Comparison of ENCODE assay signal across 20 mouse cellular contexts in genomic region chr14:57259341-57259740, GRCm38 (mm10).
"Had no signal": no experiment of that assay in that cellular context is flagged by ENCODE, and none has a peak within 500 bp of the region (broad histone marks: within the 10 kb centered on the region; RNA-seq: fewer than 3 reads in every experiment).

No protein-coding gene starts in this region.

- ATAC-seq: intestine, postnatal 0 days; liver, embryonic 12.5 days had no signal

- H3K27me3 ChIP-seq: liver, embryonic 12.5 days; liver, embryonic 15.5 days; lung, embryonic 15.5 days; megakaryocyte, embryonic 14.5 days; neural tube, embryonic 12.5 days; neural tube, embryonic 15.5 days; stomach, embryonic 15.5 days had no signal

- H3K4me1 ChIP-seq: liver, embryonic 12.5 days; liver, embryonic 15.5 days; lung, embryonic 15.5 days; midbrain, embryonic 10.5 days; neural tube, embryonic 12.5 days; neural tube, embryonic 15.5 days; stomach, embryonic 15.5 days had no signal

- DNase-seq: kidney, postnatal 10 days; layer of hippocampus, postnatal 36 days; lung, adult 18-20 months; lung, postnatal 10 days; lung, postnatal 36 days; midbrain, embryonic 14.5 days; right cerebral cortex, adult 18-20 months; right cerebral cortex, postnatal 14 days; right cerebral cortex, postnatal 4 days; spleen, adult 18-20 months had no signal

- H3K27ac ChIP-seq: left cerebral cortex, adult 2 months; liver, embryonic 12.5 days; liver, embryonic 15.5 days; lung, embryonic 15.5 days; midbrain, embryonic 10.5 days; neural tube, embryonic 12.5 days; neural tube, embryonic 15.5 days; stomach, embryonic 15.5 days had no signal

- H3K4me2 ChIP-seq: liver, embryonic 12.5 days; liver, embryonic 15.5 days; lung, embryonic 15.5 days; neural tube, embryonic 12.5 days; neural tube, embryonic 15.5 days; stomach, embryonic 15.5 days had no signal

- H3K36me3 ChIP-seq: liver, embryonic 12.5 days; liver, embryonic 15.5 days; lung, embryonic 15.5 days; midbrain, embryonic 10.5 days; neural tube, embryonic 12.5 days; neural tube, embryonic 15.5 days; stomach, embryonic 15.5 days had no signal

- H3K4me3 ChIP-seq: left cerebral cortex, adult 2 months; liver, embryonic 12.5 days; liver, embryonic 15.5 days; lung, embryonic 15.5 days; megakaryocyte, embryonic 14.5 days; midbrain, embryonic 10.5 days; neural tube, embryonic 12.5 days; neural tube, embryonic 15.5 days; stomach, embryonic 15.5 days had no signal

- H3K9me3 ChIP-seq: liver, embryonic 12.5 days; liver, embryonic 15.5 days; lung, embryonic 15.5 days; megakaryocyte, embryonic 14.5 days; midbrain, embryonic 10.5 days; neural tube, embryonic 12.5 days; neural tube, embryonic 15.5 days; stomach, embryonic 15.5 days had no signal

- H3K9ac ChIP-seq: liver, embryonic 12.5 days; liver, embryonic 15.5 days; lung, embryonic 15.5 days; neural tube, embryonic 12.5 days; neural tube, embryonic 15.5 days; stomach, embryonic 15.5 days had no signal
